Mouse (Mus musculus) hindbrain, embryonic 11.5 days (tissue): ENCODE measurements at regions not wholly inside any gene's neighbourhood (a gene's known extent, or its start where the extent isn't known, plus 50 kb on each side); places are given as distances from the start of the nearest gene placed in this dataset.

Source experiments
- ATAC-seq: fragments of 200-750 bp; cut with Nextera tagmentation; 2 replicates; pipeline ENCODE4 v1.8.0; 2017; ENCODE audit warnings: mild to moderate bottlenecking, moderate TSS enrichment, moderate library complexity; ENCODE audit not compliant: low FRiP score
- DNase-seq: peaks from one replicate; pipeline ENCODE4 v3.0.0-alpha.2; 2015; ENCODE audit warnings: low spot score
- H3K27ac ChIP-seq: fragments of 300-500 bp; sonication (generic); 2 replicates; pipeline ENCODE4 v1.5.1; 2014; ENCODE audit warnings: mild to moderate bottlenecking, low read depth, low read length
- H3K27me3 ChIP-seq: fragments of 300-500 bp; sonication (generic); 2 replicates; pipeline ENCODE4 v1.6.1; 2014; ENCODE audit warnings: mild to moderate bottlenecking, low read length, moderate library complexity, mixed read lengths; ENCODE audit not compliant: control insufficient read depth, insufficient read depth
- H3K36me3 ChIP-seq: fragments of 300-500 bp; sonication (generic); 2 replicates; pipeline ENCODE4 v1.6.1; 2014; ENCODE audit warnings: mild to moderate bottlenecking, low read length, moderate library complexity, mixed read lengths; ENCODE audit not compliant: control insufficient read depth, insufficient read depth
- H3K4me1 ChIP-seq: fragments of 300-500 bp; sonication (generic); replicated peaks from 2 replicates; pipeline ENCODE4 v1.6.1; 2014; ENCODE audit warnings: low read length, mixed read lengths; ENCODE audit not compliant: control insufficient read depth, insufficient read depth
- H3K4me2 ChIP-seq: fragments of 300-500 bp; sonication (generic); replicated peaks from 2 replicates; pipeline ENCODE4 v1.6.1; 2014; ENCODE audit warnings: mild to moderate bottlenecking, low read depth, low read length
- H3K4me3 ChIP-seq: fragments of 300-500 bp; sonication (generic); 2 replicates; pipeline ENCODE4 v1.5.1; 2014; ENCODE audit warnings: low read depth, low read length
- H3K9ac ChIP-seq: fragments of 300-500 bp; sonication (generic); 2 replicates; pipeline ENCODE4 v1.6.1; 2014; ENCODE audit warnings: low read depth, low read length
- H3K9me3 ChIP-seq: fragments of 300-500 bp; sonication (generic); 2 replicates; pipeline ENCODE4 v1.6.1; 2016; ENCODE audit warnings: low read length; ENCODE audit not compliant: control insufficient read depth
- WGBS: fragments of 180-500 bp; shearing (Covaris S2); extraction: QIAGEN DNeasy Blood & Tissue Kit; methylation state at CpG from one replicate; pipeline ENCODE4 v1.1.7; 2014; 5-methylcytosine and 5-hydroxymethylcytosine counted together

- 81% methylated on average over 1 of the region's 1 CpGs for WGBS
These were observed 1327.7 kb downstream of the Hace1 start for GRCm38 (mm10) chr10:46905337-46905736.

GRCm38 (mm10) chr10:46922527-46923200 lies 1345.0 kb downstream of the Hace1 start:
- Histone ChIP-seq H3K9me3 (no peaks in the 10 kb centered on the region), H3K27me3 (no peaks in the 10 kb centered on the region), H3K4me2 (no peak overlapping the region), H3K36me3 (no peaks in the 10 kb centered on the region), H3K27ac (no peak overlapping the region), H3K9ac (no peak overlapping the region), H3K4me3 (no peak overlapping the region), H3K4me1 (no peaks in the 10 kb centered on the region)
- ATAC-seq: peak; percentile 66
- 44% methylated on average over 7 of the region's 7 CpGs for WGBS
- DNase-seq: peak; percentile 9

More at GRCm38 (mm10) chr10:46905337-46905736, 1327.7 kb downstream of the Hace1 start:
- DNase-seq: no peak
- ATAC-seq: no peak
- no peaks in the 10 kb centered on the region for H3K27me3 ChIP-seq
- no peaks in the 10 kb centered on the region for H3K36me3 ChIP-seq
- no peak overlapping the region for H3K27ac ChIP-seq
- H3K4me3 ChIP-seq: no peak overlapping the region
- no peaks in the 10 kb centered on the region for H3K9me3 ChIP-seq
- no peaks in the 10 kb centered on the region for H3K4me1 ChIP-seq
- H3K4me2 ChIP-seq: no peak overlapping the region
- H3K9ac ChIP-seq: no peak overlapping the region

- no peaks in the 10 kb centered on the region for H3K36me3 ChIP-seq
- H3K4me1 ChIP-seq: no peaks in the 10 kb centered on the region
- H3K9me3 ChIP-seq: no peaks in the 10 kb centered on the region
- no peak overlapping the region for H3K27ac ChIP-seq
- H3K4me2 ChIP-seq: no peak overlapping the region
- H3K27me3 ChIP-seq: no peaks in the 10 kb centered on the region
- DNase-seq (no peak), ATAC-seq (no peak)
- no peak overlapping the region for H3K4me3 ChIP-seq
- H3K9ac ChIP-seq: no peak overlapping the region
These were observed 1356.7 kb downstream of the Hace1 start for GRCm38 (mm10) chr10:46934311-46934710.

GRCm38 (mm10) chr10:46936248-46936970 lies 1358.8 kb downstream of the Hace1 start:
- peak; percentile 56; the same call in 1 of the 2 replicates for ATAC-seq
- H3K9me3 ChIP-seq: no peaks in the 10 kb centered on the region

GRCm38 (mm10) chr10:46939338-46939737 lies 1361.7 kb downstream of the Hace1 start:
- DNase-seq: no peak
- H3K4me3 ChIP-seq: no peak overlapping the region
- H3K4me2 ChIP-seq: no peak overlapping the region
- no peaks in the 10 kb centered on the region for H3K27me3 ChIP-seq
- no peaks in the 10 kb centered on the region for H3K4me1 ChIP-seq
- no peaks in the 10 kb centered on the region for H3K36me3 ChIP-seq
- WGBS: 53% methylated on average over 1 of the region's 1 CpGs
- H3K9ac ChIP-seq: no peak overlapping the region
- ATAC-seq: no peak
- H3K27ac ChIP-seq: no peak overlapping the region
- no peaks in the 10 kb centered on the region for H3K9me3 ChIP-seq

More at GRCm38 (mm10) chr10:46936248-46936970, 1358.8 kb downstream of the Hace1 start:
- H3K27me3 ChIP-seq: no peaks in the 10 kb centered on the region
- H3K4me1 ChIP-seq: no peaks in the 10 kb centered on the region
- H3K4me3 ChIP-seq: no peak overlapping the region
- DNase-seq: no peak
- no peak overlapping the region for H3K4me2 ChIP-seq
- no peak overlapping the region for H3K9ac ChIP-seq
- no peak overlapping the region for H3K27ac ChIP-seq
- no peaks in the 10 kb centered on the region for H3K36me3 ChIP-seq
- 85% methylated on average over 5 of the region's 5 CpGs for WGBS

DNA sequence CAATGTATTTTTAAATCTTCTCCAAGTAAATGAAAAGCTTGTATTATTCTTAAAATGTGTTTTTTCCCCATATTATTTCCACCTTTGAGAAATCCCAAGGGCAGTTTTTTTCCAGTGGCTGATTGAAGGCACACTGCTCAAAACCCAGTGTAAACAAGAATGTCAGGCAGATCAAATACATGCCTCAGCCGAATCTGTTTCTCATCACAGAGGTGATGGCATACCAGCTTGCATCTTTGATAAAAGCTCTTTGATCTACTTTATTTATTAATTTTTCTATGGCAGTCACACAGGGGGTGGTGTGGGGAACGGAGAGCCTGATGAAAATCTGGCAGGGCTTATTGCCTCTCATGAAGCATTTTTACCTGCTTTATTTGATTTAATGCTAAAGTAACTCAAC lies 1362.2 kb downstream of the Hace1 start:
- no peaks in the 10 kb centered on the region for H3K9me3 ChIP-seq
- no peak overlapping the region for H3K9ac ChIP-seq
- H3K36me3 ChIP-seq: no peaks in the 10 kb centered on the region
- ATAC-seq: no peak
- DNase-seq: peak; percentile 15
- no peaks in the 10 kb centered on the region for H3K4me1 ChIP-seq
- H3K4me2 ChIP-seq: no peak overlapping the region
- H3K27me3 ChIP-seq: no peaks in the 10 kb centered on the region
- no peak overlapping the region for H3K4me3 ChIP-seq
- no peak overlapping the region for H3K27ac ChIP-seq
- WGBS: 60% methylated on average over 2 of the region's 2 CpGs

DNA sequence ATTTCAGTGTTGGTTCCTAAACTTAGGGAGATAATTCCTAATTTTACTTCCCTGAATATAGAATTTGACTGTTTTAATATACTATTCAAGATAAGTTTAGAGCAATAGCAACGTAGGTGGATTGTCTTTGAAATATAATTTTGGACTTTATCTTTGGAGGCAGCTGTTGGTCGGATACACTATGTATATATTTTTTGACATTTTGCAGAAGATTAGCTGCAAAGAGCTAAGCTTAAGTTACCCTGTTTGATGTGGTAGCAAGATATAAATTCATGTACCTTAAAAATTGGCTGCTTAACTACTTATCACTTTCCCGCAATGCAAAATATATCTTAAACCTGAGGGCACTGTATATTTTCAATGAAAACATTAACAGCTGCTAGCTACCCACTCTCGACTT lies 1375.3 kb downstream of the Hace1 start:
- H3K27ac ChIP-seq: no peak overlapping the region
- no peak for DNase-seq
- no peak for ATAC-seq
- no peaks in the 10 kb centered on the region for H3K4me1 ChIP-seq
- WGBS: 88% methylated on average over 4 of the region's 4 CpGs
- H3K27me3 ChIP-seq: no peaks in the 10 kb centered on the region
- no peaks in the 10 kb centered on the region for H3K9me3 ChIP-seq
- H3K36me3 ChIP-seq: no peaks in the 10 kb centered on the region
- no peak overlapping the region for H3K4me3 ChIP-seq
- H3K9ac ChIP-seq: no peak overlapping the region
- H3K4me2 ChIP-seq: no peak overlapping the region

GRCm38 (mm10) chr10:46954701-46955100 lies 1377.1 kb downstream of the Hace1 start:
- H3K36me3 ChIP-seq: no peaks in the 10 kb centered on the region
- no peak overlapping the region for H3K27ac ChIP-seq
- H3K4me3 ChIP-seq: no peak overlapping the region
- 92% methylated on average over 1 of the region's 1 CpGs for WGBS
- no peaks in the 10 kb centered on the region for H3K9me3 ChIP-seq
- ATAC-seq: no peak
- no peak overlapping the region for H3K9ac ChIP-seq
- H3K27me3 ChIP-seq: no peaks in the 10 kb centered on the region
- DNase-seq: no peak
- H3K4me1 ChIP-seq: no peaks in the 10 kb centered on the region
- H3K4me2 ChIP-seq: no peak overlapping the region

- no peaks in the 10 kb centered on the region for H3K9me3 ChIP-seq
- no peaks in the 10 kb centered on the region for H3K4me1 ChIP-seq
- DNase-seq (no peak), ATAC-seq (no peak)
- no peak overlapping the region for H3K9ac ChIP-seq
- no peak overlapping the region for H3K27ac ChIP-seq
- no peaks in the 10 kb centered on the region for H3K27me3 ChIP-seq
- H3K36me3 ChIP-seq: no peaks in the 10 kb centered on the region
- H3K4me2 ChIP-seq: no peak overlapping the region
- H3K4me3 ChIP-seq: no peak overlapping the region
These were observed 1402.8 kb downstream of the Hace1 start for GRCm38 (mm10) chr10:46980410-46980809.
